In the genomic region with DNA sequence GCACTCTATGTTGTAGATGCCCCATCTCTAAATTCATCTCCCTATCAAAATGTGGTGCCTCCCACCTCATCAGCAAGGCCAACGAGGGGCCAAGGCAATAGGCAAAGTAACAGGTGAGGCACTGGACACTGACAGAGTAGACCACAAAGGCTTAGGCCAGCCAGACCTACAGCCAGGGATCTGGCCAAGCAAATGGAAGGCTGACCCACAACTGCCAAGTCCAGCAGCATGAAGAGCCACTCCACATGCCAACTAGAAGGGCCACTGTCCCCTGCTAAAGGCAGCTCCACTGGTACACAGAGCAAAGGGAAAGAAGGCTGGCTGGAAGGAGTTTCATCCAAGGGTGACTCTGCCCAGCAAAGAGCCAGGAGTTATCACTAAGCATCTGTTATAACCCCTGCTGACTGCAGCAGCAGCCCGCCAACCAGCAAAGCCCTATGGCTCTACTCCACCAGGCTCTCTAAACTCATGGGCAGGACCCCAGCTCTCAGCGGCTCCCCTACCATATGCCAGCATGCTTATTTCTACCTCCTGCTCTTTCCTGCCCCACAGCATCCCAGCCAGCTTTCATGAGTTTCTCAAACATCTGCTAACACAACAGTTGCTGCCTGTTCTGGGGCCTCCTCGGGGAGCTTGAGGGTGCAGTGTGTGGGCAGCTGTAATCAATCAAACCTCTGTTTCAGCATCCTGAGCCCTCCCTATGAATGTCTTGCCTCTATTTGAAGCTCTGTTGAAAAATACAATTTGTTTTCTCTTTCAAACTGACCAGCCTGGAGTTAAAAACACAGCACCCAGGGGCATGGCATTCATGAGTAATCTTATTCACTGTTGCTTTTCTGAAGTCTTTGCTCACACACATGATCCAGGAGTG, we compare ENCODE assay signal across 9 mouse cellular contexts. TPM values are rescaled to one million over a fixed set of nuclear protein-coding genes. Genes with fewer than 3 reads are reported as not detected.
DNase-seq lines count a peak whose midpoint lies in the region; ATAC-seq lines count a peak whose summit lies in the region.
"Had no signal": no experiment of that assay in that cellular context is flagged by ENCODE, and none has a peak within 500 bp of the region (broad histone marks: within the 10 kb centered on the region; RNA-seq: fewer than 3 reads in every experiment).

No protein-coding gene starts in this region.

- WGBS in kidney, embryonic 15.5 days: 65% methylated on average over 4 of the region's 4 CpGs
- WGBS in embryonic facial prominence, embryonic 13.5 days: 42% methylated on average over 4 of the region's 4 CpGs
- 51% methylated on average over 4 of the region's 4 CpGs for WGBS in hindbrain, embryonic 11.5 days
- 77% methylated on average over 4 of the region's 4 CpGs for WGBS in midbrain, embryonic 13.5 days

- no peaks in the 10 kb centered on the region for H3K27me3 ChIP-seq in kidney, embryonic 15.5 days
- H3K27me3 ChIP-seq in embryonic facial prominence, embryonic 13.5 days: no peaks in the 10 kb centered on the region
- no peaks in the 10 kb centered on the region for H3K27me3 ChIP-seq in hindbrain, embryonic 11.5 days (ENCODE audit: control insufficient read depth, insufficient read depth, low read length)
- H3K27me3 ChIP-seq in midbrain, embryonic 13.5 days: no peaks in the 10 kb centered on the region

- no peak for DNase-seq in kidney, adult 8-10 months
- peak; percentile 31 for DNase-seq in hindbrain, embryonic 11.5 days (ENCODE audit: low spot score)
- DNase-seq in adrenal gland, postnatal 25 days: no peak
- DNase-seq in urinary bladder, adult 2 months (ENCODE audit: low spot score): no peak
- no peak for DNase-seq in adrenal gland, postnatal 36 days
- DNase-seq: lung, adult 2 months had no signal

- peak overlapping the region; percentile 55 for H3K27ac ChIP-seq in kidney, embryonic 15.5 days
- peak overlapping the region; percentile 84 for H3K27ac ChIP-seq in embryonic facial prominence, embryonic 13.5 days
- H3K27ac ChIP-seq in hindbrain, embryonic 11.5 days (ENCODE audit: low read depth, low read length): peak overlapping the region; percentile 70
- 0 out of 2 replicates have a peak overlapping the region, but pooled peaks have one; percentile 8 for H3K27ac ChIP-seq in midbrain, embryonic 13.5 days

- H3K4me2 ChIP-seq in kidney, embryonic 15.5 days: no peak overlapping the region
- H3K4me2 ChIP-seq in embryonic facial prominence, embryonic 13.5 days: 0 out of 2 replicates have a peak overlapping the region, but pooled peaks have one; percentile 11
- H3K4me2 ChIP-seq in hindbrain, embryonic 11.5 days (replicated peaks; ENCODE audit: low read depth, low read length): no peak overlapping the region
- no peak overlapping the region for H3K4me2 ChIP-seq in midbrain, embryonic 13.5 days (replicated peaks)

- peaks cover 28% of the 10 kb centered on the region for H3K36me3 ChIP-seq in kidney, embryonic 15.5 days
- H3K36me3 ChIP-seq in embryonic facial prominence, embryonic 13.5 days: peaks cover 30% of the 10 kb centered on the region
- no peaks in the 10 kb centered on the region for H3K36me3 ChIP-seq in hindbrain, embryonic 11.5 days (ENCODE audit: control insufficient read depth, insufficient read depth, low read length)
- peaks cover 33% of the 10 kb centered on the region for H3K36me3 ChIP-seq in midbrain, embryonic 13.5 days

- no peak overlapping the region for H3K4me3 ChIP-seq in kidney, embryonic 15.5 days (replicated peaks)
- no peak overlapping the region for H3K4me3 ChIP-seq in embryonic facial prominence, embryonic 13.5 days
- no peak overlapping the region for H3K4me3 ChIP-seq in hindbrain, embryonic 11.5 days (ENCODE audit: low read depth, low read length)
- no peak overlapping the region for H3K4me3 ChIP-seq in midbrain, embryonic 13.5 days (replicated peaks)

- ATAC-seq in kidney, embryonic 15.5 days (replicated peaks; ENCODE audit: low FRiP score): no peak
- ATAC-seq in embryonic facial prominence, embryonic 13.5 days (ENCODE audit: insufficient number of reproducible peaks, insufficient read depth, low FRiP score, low TSS enrichment, low read depth): peak; percentile 58
- ATAC-seq in hindbrain, embryonic 11.5 days (ENCODE audit: low FRiP score): peak; percentile 33; the same call in 1 of the 2 replicates
- no peak for ATAC-seq in midbrain, embryonic 13.5 days

- H3K4me1 ChIP-seq in kidney, embryonic 15.5 days: peaks cover 22% of the 10 kb centered on the region
- H3K4me1 ChIP-seq in embryonic facial prominence, embryonic 13.5 days: peaks cover 23% of the 10 kb centered on the region
- peaks cover 11% of the 10 kb centered on the region for H3K4me1 ChIP-seq in hindbrain, embryonic 11.5 days (replicated peaks; ENCODE audit: control insufficient read depth, insufficient read depth, low read length)
- H3K4me1 ChIP-seq in midbrain, embryonic 13.5 days (replicated peaks): peaks cover 17% of the 10 kb centered on the region

- no peaks in the 10 kb centered on the region for H3K9me3 ChIP-seq in kidney, embryonic 15.5 days (replicated peaks)
- H3K9me3 ChIP-seq in embryonic facial prominence, embryonic 13.5 days: no peaks in the 10 kb centered on the region
- no peaks in the 10 kb centered on the region for H3K9me3 ChIP-seq in hindbrain, embryonic 11.5 days (ENCODE audit: control insufficient read depth, low read length)
- H3K9me3 ChIP-seq in midbrain, embryonic 13.5 days: no peaks in the 10 kb centered on the region

- H3K9ac ChIP-seq in kidney, embryonic 15.5 days: no peak overlapping the region
- H3K9ac ChIP-seq in embryonic facial prominence, embryonic 13.5 days: no peak overlapping the region
- no peak overlapping the region for H3K9ac ChIP-seq in hindbrain, embryonic 11.5 days (ENCODE audit: low read depth, low read length)
- H3K9ac ChIP-seq in midbrain, embryonic 13.5 days (replicated peaks): no peak overlapping the region

RNA-seq across cellular contexts. Expression of a gene that starts 59.9 kb away (rescaled TPM):
- polyA plus RNA-seq in kidney, embryonic 15.5 days (2015; fragmentation: Nextera tagmentation; extraction: Ambion mirVana): 22.0 and 22.5 TPM in 2 replicates
- 23.0 and 25.7 TPM in 2 replicates for polyA plus RNA-seq in embryonic facial prominence, embryonic 13.5 days (2015; fragmentation: Nextera tagmentation; extraction: Ambion mirVana)
- 16.9 and 17.0 TPM in 2 replicates for polyA plus RNA-seq in hindbrain, embryonic 11.5 days (2014; fragmentation: Nextera tagmentation; extraction: Ambion mirVana)
- 21.7 and 23.4 TPM in 2 replicates for polyA plus RNA-seq in midbrain, embryonic 13.5 days (2015; fragmentation: Nextera tagmentation; extraction: Ambion mirVana)
- total RNA-seq in adrenal gland, postnatal 25 days (2021): 86.3 and 107 TPM in 2 replicates
- 11.2 and 15.8 TPM in 2 replicates for polyA plus RNA-seq in urinary bladder, adult 2 months (2012; rRNA removed)
- total RNA-seq in adrenal gland, postnatal 36 days (2021): 10 to 100 TPM; 65.9 to 94.9 TPM

Comparison
In these comparisons a context has a peak if more than half of its experiments do, and no peak if none do; other contexts are left out.
1. ATAC-seq: peak in embryonic facial prominence, embryonic 13.5 days (single experiment) and hindbrain, embryonic 11.5 days (single experiment); none in kidney, embryonic 15.5 days (single experiment) and midbrain, embryonic 13.5 days (single experiment).
2. H3K27ac ChIP-seq: peak in every context shown above with its lines; median percentile 84 in embryonic facial prominence, embryonic 13.5 days; 70 in hindbrain, embryonic 11.5 days; 55 in kidney, embryonic 15.5 days; 8 in midbrain, embryonic 13.5 days.